Mouse (Mus musculus) embryonic facial prominence, embryonic 13.5 days (tissue): ENCODE data around the gene Prpf38b. TPM values are rescaled to one million over a fixed set of nuclear protein-coding genes. Genes with fewer than 3 reads are reported as not detected.
A peak's percentile ranks its signal among the peaks of the same experiment; 100 is the strongest.
"Not testable (repeated sequence)": the region's sequence is repeated elsewhere in the genome, so short reads cannot be mapped to it uniquely, and the experiment has no call there.

ENCODE experiments used
- ATAC-seq: fragments of 200-750 bp; cut with Nextera tagmentation; 2 replicates; pipeline ENCODE4 v1.8.0; 2017; ENCODE audit warnings: low read depth; ENCODE audit not compliant: insufficient number of reproducible peaks, insufficient read depth, low FRiP score, low TSS enrichment
- H3K27ac ChIP-seq: fragments of 300-500 bp; sonication (generic); 2 replicates; pipeline ENCODE4 v1.5.1; 2015; ENCODE audit warnings: moderate library complexity, mild to moderate bottlenecking, inconsistent platforms
- H3K27me3 ChIP-seq: fragments of 300-500 bp; sonication (generic); 2 replicates; pipeline ENCODE4 v1.6.1; 2015; ENCODE audit warnings: mild to moderate bottlenecking, inconsistent platforms
- H3K36me3 ChIP-seq: fragments of 300-500 bp; sonication (generic); 2 replicates; pipeline ENCODE4 v1.6.1; 2015; ENCODE audit warnings: mild to moderate bottlenecking, inconsistent platforms
- H3K4me1 ChIP-seq: fragments of 300-500 bp; sonication (generic); 2 replicates; pipeline ENCODE4 v1.6.1; 2015; ENCODE audit warnings: inconsistent platforms
- H3K4me2 ChIP-seq: fragments of 300-500 bp; sonication (generic); 2 replicates; pipeline ENCODE4 v1.6.1; 2015; ENCODE audit warnings: moderate library complexity, mild to moderate bottlenecking, inconsistent platforms
- H3K4me3 ChIP-seq: fragments of 300-500 bp; sonication (generic); 2 replicates; pipeline ENCODE4 v1.5.1; 2015; ENCODE audit warnings: mild to moderate bottlenecking, inconsistent platforms
- H3K9ac ChIP-seq: fragments of 300-500 bp; sonication (generic); 2 replicates; pipeline ENCODE4 v1.6.1; 2015; ENCODE audit warnings: mild to moderate bottlenecking, inconsistent platforms
- H3K9me3 ChIP-seq: fragments of 300-500 bp; sonication (generic); 2 replicates; pipeline ENCODE4 v1.6.1; 2016; ENCODE audit warnings: inconsistent platforms
- WGBS: fragments of 180-500 bp; shearing (Covaris S2); methylation state at CpG from one replicate; pipeline ENCODE4 v1.1.7; 2015; ENCODE audit warnings: mixed read lengths; 5-methylcytosine and 5-hydroxymethylcytosine counted together
- polyA plus RNA-seq: library from polyadenylated mRNA; unstranded; fragments of >200 nt; fragmentation: Nextera tagmentation; extraction: Ambion mirVana; gene quantifications from 2 replicates; pipeline ENCODE4 v1.2.1, GENCODE M21; 2015

Gene Prpf38b
- polyA plus RNA-seq, 1 experiment from 2014 or later: 95.3 TPM

DNA sequence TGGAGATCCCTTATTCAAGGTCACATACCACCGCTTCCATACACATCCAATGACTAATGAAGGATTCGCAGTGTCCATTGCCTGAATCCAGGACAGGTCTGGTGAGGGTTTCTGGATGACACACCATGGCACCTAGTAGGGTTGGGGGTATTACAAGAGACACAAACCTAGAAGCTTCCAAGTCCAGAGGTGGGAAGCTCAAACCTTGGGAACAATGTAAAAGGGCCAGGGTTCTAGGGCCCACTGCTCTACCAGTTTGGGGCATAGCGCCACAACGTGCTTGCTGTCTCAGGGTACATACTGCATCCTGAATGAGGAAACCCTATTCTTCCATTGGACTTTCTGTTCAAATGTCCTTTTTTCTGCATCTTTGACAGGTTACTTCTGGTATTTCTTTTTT is 12.9 kb downstream of the Prpf38b start:
- WGBS: 96% methylated on average over 4 of the region's 4 CpGs
- ATAC-seq: no peak
- peaks cover 7% of the 10 kb centered on the region; the same call in 1 of the 2 replicates for H3K9me3 ChIP-seq

DNA sequence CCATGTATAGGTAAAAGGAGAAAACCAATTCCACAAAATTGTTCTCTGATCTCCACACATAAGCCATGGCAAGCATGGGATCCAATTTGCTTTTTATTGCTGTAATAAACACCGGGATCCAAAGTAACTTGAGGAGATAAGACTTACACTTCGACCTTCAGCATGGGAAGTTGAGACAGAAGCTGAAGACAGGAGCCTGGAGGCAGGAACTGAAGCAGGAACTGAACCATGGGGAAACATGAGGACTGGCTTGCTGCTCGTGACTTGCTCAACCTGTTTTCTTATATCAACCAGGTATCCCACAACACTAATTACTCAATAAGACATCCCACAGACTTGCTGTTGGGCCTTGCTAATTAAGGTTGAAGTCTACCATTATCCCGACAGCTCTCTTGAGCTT is 18.6 kb downstream of the Prpf38b start:
- Histone ChIP-seq H3K4me3 (no peak overlapping the region), H3K4me2 (no peak overlapping the region), H3K9ac (no peak overlapping the region), H3K27ac (no peak overlapping the region), H3K4me1 (no peaks in the 10 kb centered on the region), H3K9me3 (no peaks in the 10 kb centered on the region), H3K27me3 (no peaks in the 10 kb centered on the region), H3K36me3 (no peaks in the 10 kb centered on the region)
- WGBS: 59% methylated on average over 4 of the region's 4 CpGs
- no peak for ATAC-seq

More for the DNA sequence above, 12.9 kb downstream of the Prpf38b start:
- H3K4me1 ChIP-seq: no peaks in the 10 kb centered on the region
- no peak overlapping the region for H3K4me2 ChIP-seq
- H3K9ac ChIP-seq: no peak overlapping the region
- no peak overlapping the region for H3K4me3 ChIP-seq
- no peaks in the 10 kb centered on the region for H3K27me3 ChIP-seq
- H3K36me3 ChIP-seq: peaks cover 25% of the 10 kb centered on the region
- no peak overlapping the region for H3K27ac ChIP-seq

DNA sequence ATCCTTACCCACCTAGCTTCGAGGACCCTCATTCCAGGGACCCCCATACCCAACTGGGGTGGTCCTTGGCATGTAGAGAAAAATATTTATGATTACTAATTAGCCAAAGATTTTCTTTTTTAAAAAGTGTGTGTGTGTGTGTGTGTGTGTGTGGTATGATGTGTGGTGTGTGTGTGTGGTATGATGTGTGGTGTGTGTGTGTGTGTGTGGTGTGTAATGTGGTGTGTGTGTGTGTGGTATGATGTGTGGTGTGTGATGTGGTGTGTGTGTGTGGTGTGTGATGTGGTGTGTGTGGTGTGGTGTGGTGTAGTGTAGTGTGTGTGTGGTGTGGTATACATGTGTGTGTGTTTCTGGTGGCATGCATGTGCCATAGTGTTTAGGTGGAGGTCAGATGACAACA is 19.4 kb downstream of the Prpf38b start:
- Histone ChIP-seq H3K4me2 (no peak overlapping the region), H3K27ac (no peak overlapping the region)
- 70% methylated on average over 1 of the region's 1 CpGs for WGBS

DNA sequence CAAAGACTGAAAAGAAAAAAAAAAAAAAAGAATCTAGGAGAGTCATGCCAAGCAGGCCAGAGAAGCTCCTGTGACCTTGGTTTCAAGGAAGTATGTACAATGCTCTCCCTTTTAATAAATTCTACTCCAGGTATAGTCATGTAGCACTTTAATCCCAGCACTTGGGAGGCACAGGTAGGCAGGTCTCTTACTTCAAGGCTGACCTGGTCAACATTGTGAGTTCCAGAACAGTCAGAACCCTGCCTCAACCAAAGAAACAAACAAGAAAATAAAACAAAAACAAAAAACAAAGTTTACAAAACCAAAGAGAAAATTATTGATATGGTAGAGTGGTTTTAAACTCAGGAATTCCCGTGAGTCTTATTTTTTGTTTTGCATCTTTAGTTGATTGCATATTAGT is 21.6 kb downstream of the Prpf38b start, which contains the start of gene Fndc7:
Fndc7 (minus strand) TSS at position 101 of the 400 bp plus-strand sequence.
- Histone ChIP-seq H3K9ac (no peak within 1 kb of the TSS), H3K27me3 (no peaks in the 10 kb centered on the region), H3K9me3 (no peaks in the 10 kb centered on the region), H3K4me3 (no peak within 1 kb of the TSS), H3K27ac (no peak within 1 kb of the TSS), H3K4me1 (no peaks in the 10 kb centered on the region), H3K4me2 (no peak within 1 kb of the TSS), H3K36me3 (no peaks in the 10 kb centered on the region)
- 92% methylated on average over 1 of the region's 1 CpGs for WGBS
- no peak for ATAC-seq

More for the DNA sequence above, 19.4 kb downstream of the Prpf38b start:
- Histone ChIP-seq H3K9ac (no peak overlapping the region), H3K9me3 (no peaks in the 10 kb centered on the region), H3K4me3 (no peak overlapping the region), H3K4me1 (no peaks in the 10 kb centered on the region), H3K36me3 (no peaks in the 10 kb centered on the region), H3K27me3 (no peaks in the 10 kb centered on the region)
- no peak for ATAC-seq

DNA sequence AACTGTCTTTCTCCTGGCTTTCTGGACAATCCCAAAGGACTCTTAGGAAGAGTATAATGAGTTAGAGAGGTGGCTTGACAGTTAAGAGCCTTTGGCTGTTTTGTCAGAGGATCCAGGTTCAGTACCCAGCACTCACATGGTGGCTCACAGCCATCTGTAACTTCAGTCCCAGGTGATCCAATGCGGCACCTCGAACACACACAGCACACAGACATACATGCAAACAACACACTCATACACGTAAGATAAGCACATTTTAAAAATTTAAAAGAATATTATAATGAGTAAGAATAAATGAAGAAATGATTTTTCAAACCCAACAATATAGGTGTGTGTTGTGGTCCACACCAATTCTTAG is 23.9 kb downstream of the Prpf38b start:
- Histone ChIP-seq H3K27me3 (no peaks in the 10 kb centered on the region), H3K36me3 (no peaks in the 10 kb centered on the region), H3K9me3 (no peaks in the 10 kb centered on the region), H3K4me1 (peaks cover 4% of the 10 kb centered on the region; the same call in 1 of the 2 replicates), H3K4me3 (no peak overlapping the region), H3K9ac (no peak overlapping the region), H3K27ac (no peak overlapping the region), H3K4me2 (no peak overlapping the region)
- no peak for ATAC-seq
- 92% methylated on average over 3 of the region's 3 CpGs for WGBS

DNA sequence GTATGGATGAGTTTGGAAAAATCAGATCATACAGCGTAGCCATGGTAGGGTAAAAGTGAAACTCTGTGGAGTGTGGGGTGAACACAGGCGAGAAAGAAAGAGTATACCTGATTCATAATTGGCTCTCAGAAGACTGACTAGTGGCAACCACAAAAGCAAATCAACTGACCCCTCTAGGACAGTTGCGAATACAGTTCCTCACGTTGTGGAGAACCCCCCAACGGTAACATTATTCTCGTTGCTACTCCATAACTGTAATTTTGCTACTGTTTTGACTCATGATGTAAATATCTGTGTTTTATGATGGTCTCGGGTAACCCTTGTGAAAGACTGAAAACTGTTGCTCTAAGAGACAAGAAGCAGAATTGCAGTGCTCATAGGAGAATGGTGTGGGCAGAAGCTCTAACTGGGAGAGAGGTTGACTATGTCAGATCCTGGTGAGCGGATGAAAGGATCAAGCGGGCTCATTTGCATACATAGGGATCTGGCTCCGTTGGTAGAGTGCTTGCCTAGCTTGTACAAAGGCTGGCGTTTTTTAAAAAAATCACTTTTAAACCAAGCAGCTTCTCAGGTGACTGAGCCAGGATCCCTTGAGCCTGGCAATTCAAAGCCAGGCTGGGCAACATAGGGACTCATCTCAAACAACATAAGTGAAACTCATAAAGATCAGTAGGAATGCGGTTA is 24.5 kb downstream of the Prpf38b start:
- Histone ChIP-seq H3K27me3 (no peaks in the 10 kb centered on the region), H3K4me2 (no peak overlapping the region), H3K9ac (no peak overlapping the region), H3K36me3 (no peaks in the 10 kb centered on the region), H3K9me3 (no peaks in the 10 kb centered on the region), H3K4me1 (peaks cover 4% of the 10 kb centered on the region; the same call in 1 of the 2 replicates), H3K4me3 (no peak overlapping the region), H3K27ac (no peak overlapping the region)
- ATAC-seq: no peak
- 70% methylated on average over 12 of the region's 12 CpGs for WGBS

DNA sequence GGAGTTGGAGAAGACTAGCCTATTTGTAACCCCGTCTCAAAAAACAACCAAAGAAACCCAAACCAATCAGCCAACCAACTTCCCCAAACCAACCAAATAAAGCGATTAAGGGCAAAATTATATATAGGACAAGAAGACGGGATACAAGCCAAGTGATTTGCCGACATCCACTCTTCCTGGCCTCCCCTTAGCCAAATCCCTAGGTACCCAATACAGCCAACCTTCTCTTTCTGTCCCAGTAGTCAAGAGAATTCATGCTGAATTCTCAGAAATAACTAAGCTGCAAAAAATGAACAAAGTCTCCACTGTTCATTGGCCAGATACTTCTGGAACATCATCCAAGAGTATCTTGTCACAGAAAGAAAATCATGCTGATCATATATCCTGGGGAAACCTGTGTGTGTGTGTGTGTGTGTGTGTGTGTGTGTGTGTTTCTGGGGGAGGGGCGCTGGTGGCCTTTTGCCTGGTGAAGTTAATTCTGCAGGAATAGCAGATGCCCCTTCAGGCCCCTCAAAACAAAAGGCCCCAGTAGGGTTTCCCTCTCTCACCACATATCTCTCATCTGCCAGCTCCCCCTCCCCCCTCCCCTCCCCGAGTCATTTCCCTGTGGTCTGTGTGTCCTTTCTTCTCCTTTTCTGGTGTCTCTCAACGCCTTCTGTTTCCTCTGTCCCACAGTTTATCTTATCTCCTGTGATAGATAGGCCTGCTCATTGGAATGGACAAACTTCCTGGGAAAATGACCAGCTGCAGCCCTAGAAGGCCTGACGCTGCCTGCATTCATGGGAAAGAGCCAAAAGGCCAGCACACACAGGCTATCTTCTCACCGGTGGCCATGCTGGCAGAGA is 25.6 kb downstream of the Prpf38b start:
- Histone ChIP-seq H3K4me3 (no peak overlapping the region), H3K27ac (no peak overlapping the region), H3K9ac (no peak overlapping the region), H3K36me3 (no peaks in the 10 kb centered on the region), H3K9me3 (no peaks in the 10 kb centered on the region), H3K4me1 (peaks cover 11% of the 10 kb centered on the region), H3K4me2 (no peak overlapping the region), H3K27me3 (no peaks in the 10 kb centered on the region)
- WGBS: 54% methylated on average over 9 of the region's 9 CpGs
- ATAC-seq: no peak

DNA sequence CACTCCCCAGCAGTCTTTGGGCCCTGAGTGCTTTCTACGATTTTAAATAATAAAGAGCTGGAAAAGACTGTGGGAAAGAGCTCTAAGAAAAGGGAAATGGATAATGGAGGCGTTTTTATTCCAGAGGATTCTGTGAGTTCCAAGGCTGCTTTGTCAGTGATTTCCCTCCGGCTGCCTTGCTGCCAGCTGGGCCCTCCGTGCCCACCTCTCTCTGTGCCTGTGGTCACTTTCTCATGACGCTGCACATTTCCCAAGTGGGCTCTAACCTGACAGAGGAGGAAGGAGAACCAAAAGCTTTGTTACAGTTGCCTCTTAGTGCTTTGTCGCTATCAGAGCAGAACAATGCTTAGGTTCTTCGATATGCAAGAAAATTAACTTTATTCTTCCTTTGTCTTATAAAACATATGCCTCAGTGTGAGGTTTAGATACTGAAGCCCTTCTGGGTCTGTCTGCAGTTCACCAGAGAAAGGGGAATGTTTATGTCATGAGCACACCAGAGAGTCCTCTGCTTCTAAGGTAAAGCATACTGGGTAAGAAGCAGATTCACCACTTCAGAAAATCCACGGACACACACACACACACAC is 26.7 kb downstream of the Prpf38b start:
- 67% methylated on average over 8 of the region's 8 CpGs for WGBS
- Histone ChIP-seq H3K27me3 (no peaks in the 10 kb centered on the region), H3K4me1 (peaks cover 19% of the 10 kb centered on the region), H3K27ac (no peak overlapping the region), H3K9ac (no peak overlapping the region), H3K9me3 (no peaks in the 10 kb centered on the region), H3K36me3 (no peaks in the 10 kb centered on the region), H3K4me2 (no peak overlapping the region), H3K4me3 (no peak overlapping the region)
- ATAC-seq: no peak

DNA sequence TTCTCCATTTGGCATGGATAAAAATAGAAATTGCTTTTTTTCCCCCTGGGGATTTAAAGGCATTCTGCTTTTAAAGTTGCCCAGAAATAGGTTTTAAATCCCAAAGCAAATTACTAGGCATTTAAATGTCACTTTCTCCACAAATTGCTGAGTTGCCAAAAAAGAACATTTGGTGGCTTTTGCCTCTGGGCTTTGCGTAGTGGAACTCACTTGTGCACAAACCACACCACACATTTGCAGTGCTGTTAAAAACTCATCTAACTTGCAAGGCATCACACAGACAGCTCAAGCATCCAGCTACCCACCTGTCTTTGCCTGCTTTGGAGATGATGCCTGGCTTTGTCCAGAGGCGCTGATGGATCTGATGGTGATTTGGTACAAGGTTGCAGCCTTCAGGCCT is 28.5 kb downstream of the Prpf38b start:
- Histone ChIP-seq H3K36me3 (no peaks in the 10 kb centered on the region), H3K4me3 (no peak overlapping the region), H3K9me3 (no peaks in the 10 kb centered on the region), H3K4me1 (peaks cover 27% of the 10 kb centered on the region), H3K4me2 (no peak overlapping the region), H3K27ac (no peak overlapping the region), H3K27me3 (no peaks in the 10 kb centered on the region), H3K9ac (no peak overlapping the region)
- ATAC-seq: no peak
- WGBS: 59% methylated on average over 2 of the region's 2 CpGs

DNA sequence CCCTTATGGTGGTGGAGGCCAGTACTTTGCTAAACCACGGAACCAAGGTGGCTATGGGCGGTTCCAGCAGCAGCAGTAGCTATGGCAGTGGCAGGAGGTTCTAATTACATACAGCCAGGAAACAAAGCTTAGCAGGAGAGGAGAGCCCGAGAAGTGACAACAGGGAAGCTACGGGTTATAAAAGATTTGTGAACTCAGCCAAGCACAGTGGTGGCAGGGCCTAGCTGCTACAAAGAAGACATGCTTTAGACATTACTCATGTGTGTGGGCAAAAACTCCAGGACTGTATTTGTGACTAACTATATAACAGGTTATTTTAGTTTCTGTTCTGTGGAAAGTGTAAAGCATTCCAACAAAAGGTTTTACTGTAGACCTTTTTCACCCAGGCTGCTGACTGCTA is 29.7 kb downstream of the Prpf38b start:
- H3K4me3 ChIP-seq, H3K9ac ChIP-seq, H3K36me3 ChIP-seq, H3K4me2 ChIP-seq, H3K9me3 ChIP-seq, H3K27me3 ChIP-seq, ATAC-seq: not testable (repeated sequence)
- 0 out of 2 replicates have a peak overlapping the region, but pooled peaks have one; percentile 44 for H3K27ac ChIP-seq
- H3K4me1 ChIP-seq: peaks cover 27% of the 10 kb centered on the region
- WGBS: 20% methylated on average over 4 of the region's 4 CpGs

DNA sequence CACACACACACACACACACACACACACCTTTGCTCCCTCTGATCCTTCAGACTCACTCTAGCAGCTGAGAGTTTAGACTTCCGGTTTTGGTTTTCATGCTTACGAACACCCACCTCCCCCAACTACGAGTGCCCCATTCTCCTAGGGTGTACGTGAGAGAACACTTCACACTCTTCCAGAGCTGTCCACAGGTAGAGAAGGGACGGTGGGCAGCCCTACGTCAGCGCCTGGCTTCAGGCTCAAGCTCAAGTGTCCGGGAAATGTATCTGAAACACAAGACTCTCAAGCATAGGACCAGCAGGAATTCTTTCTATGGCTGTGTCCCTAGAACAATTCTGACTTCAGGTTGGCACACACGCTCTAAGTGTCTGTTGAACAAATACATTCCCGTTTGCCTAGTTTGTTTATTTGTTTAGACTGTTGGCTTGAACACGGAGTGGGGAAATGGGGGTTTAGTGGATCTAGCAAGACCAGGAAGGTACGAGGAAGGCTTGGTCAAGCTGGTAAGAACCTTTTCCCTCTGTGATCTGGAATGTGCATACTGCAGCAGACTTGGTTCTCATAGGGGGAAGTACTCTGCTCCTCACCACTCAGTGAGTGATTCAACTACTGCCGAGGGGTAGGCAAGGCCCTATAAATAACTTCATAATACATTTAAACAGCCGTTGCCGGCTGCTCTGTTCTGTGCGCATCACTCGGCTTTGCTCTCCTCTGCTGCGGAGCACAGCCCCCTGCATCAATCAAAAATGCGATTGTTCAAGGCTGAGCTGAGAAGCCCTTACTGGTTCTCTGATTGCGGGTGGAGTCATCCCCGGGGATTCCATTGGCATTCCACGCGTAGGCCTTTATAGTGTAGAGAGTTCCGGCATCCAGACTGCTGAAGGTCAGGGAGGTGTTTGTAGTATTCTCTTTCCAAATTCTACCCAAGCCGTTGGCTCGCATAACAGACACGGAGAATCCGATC is 30.7 kb downstream of the Prpf38b start:
- 61% methylated on average over 28 of the region's 28 CpGs for WGBS
- no peak for ATAC-seq
- Histone ChIP-seq H3K27ac (peak overlapping the region; percentile 44; the same call in 1 of the 2 replicates), H3K4me1 (peaks cover 27% of the 10 kb centered on the region), H3K4me3 (no peak overlapping the region), H3K27me3 (no peaks in the 10 kb centered on the region), H3K4me2 (0 out of 2 replicates have a peak overlapping the region, but pooled peaks have one; percentile 5), H3K36me3 (no peaks in the 10 kb centered on the region), H3K9me3 (no peaks in the 10 kb centered on the region), H3K9ac (no peak overlapping the region)
